Mouse (Mus musculus): ENCODE data around the gene Gm20855. TPM values are rescaled to one million over a fixed set of nuclear protein-coding genes. Genes with fewer than 3 reads are reported as not detected.
"Not testable (repeated sequence)": the region's sequence is repeated elsewhere in the genome, so short reads cannot be mapped to it uniquely, and the experiment has no call there.

Gm20855 gene
- polyA plus RNA-seq (2014; fragmentation: Nextera tagmentation; extraction: Ambion mirVana): not detected in 2 replicates

- H3K27me3 ChIP-seq (ENCODE audit: control insufficient read depth, insufficient read depth, low read length); H3K4me2 ChIP-seq (ENCODE audit: low read length); H3K9ac ChIP-seq (replicated peaks; ENCODE audit: low read length); DNase-seq; ATAC-seq (ENCODE audit: low FRiP score, low TSS enrichment); H3K4me3 ChIP-seq (replicated peaks; ENCODE audit: low read depth, low read length); H3K36me3 ChIP-seq (ENCODE audit: control insufficient read depth, insufficient read depth, low read length); H3K9me3 ChIP-seq (ENCODE audit: control insufficient read depth, low read length); H3K27ac ChIP-seq (replicated peaks; ENCODE audit: low read depth, low read length); H3K4me1 ChIP-seq (ENCODE audit: control insufficient read depth, insufficient read depth, low read length): not testable (repeated sequence)
- WGBS: no CpG with 5 or more reads among the region's 6 CpGs
These were observed at the start of gene Gm20855 for GRCm38 (mm10) chrY:35131733-35132132. TSS of gene Gm20855 (minus strand) at chrY:35131833.
